Mouse (Mus musculus) NIH3T3 (cell line): ENCODE data around the gene Spop.

ENCODE experiments used
- DNase-seq: peaks from one replicate; pipeline ENCODE4 v3.0.0-alpha.2; 2012; ENCODE audit warnings: low read depth

Spop gene

DNA sequence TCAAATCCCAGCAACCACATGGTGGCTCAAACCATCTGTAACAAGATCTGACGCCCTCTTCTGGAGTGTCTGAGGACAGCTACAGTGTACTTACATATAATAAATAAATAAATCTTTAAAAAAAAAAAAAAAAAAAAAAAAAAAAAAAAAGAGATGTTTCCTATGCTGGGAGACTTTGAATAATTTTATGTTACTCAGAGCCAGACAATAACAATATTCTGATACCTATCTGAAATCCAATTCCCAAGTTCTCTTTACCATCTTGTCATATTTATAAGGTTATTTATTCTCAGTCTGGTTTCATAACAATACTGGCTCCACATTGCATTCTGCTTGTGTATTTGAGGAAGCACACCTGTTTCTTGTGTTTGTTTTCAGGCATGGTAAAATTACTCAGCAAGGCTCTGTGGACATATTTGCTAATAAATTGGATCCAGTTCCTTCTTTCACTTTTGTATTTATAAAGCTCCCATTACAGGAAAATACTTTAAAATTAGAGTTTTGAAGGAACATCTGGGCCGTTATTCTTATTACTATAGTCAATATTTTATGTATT is 7.1 kb downstream of the Spop start:
- no peak for DNase-seq

DNA sequence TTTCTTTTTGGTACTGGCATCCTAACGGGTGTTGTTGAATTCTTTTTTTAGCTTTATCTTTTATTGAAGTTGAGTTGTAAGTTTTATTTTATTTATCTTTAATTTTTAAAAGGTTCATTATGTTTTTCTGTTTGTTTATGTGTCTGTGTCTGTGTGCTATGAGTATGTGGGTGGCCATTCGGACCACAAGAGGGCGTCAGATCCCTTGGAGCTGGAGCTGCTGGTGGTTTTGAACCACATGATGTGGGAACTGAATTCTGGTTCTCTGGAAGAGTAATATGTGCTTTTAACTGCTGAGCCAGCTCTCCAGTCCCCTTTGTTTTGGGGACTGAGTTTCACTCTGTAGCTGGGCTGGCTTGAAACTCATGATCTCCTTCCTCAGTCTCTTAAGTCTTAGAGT is 9.6 kb downstream of the Spop start:
- peak; percentile 23 for DNase-seq

DNA sequence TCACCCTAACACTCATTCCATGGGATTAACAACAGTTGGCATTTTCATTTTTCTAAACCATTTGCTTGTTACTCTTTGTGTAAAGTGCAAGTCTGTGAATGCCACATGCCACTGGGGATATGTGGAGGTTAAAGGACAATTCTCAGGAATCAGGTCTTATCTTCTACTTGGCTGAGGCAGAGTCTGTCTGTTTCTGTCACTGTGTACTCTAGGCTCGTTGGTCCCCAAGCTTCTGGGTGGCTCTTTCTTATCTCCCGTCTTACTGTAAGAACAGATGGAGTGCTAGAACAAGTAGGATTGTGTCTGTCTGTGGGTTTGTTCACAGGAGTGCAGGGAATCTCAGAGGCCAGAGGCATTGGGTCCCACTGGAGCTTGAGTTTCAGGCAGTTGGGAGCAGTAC is 17.5 kb downstream of the Spop start:
- DNase-seq = no peak

DNA sequence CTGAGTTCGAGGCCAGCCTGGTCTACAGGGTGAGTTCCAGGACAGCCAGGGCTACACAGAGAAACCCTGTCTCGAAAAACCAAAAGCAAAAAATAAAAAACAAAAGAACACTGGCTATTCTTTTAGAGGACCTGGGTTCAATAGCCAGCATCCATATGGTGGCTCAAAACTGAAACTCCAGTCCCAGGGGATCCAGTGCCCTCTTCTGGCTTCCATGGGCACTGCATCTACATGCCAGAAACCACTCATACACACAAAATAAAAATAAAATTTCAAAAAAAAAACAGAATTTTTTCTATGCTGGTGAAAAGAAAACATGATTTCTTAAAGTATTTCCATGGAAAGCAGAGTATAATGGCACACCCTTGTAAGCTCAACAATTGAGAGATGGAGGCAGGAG is 18.3 kb downstream of the Spop start:
- peak; percentile 57 for DNase-seq

DNA sequence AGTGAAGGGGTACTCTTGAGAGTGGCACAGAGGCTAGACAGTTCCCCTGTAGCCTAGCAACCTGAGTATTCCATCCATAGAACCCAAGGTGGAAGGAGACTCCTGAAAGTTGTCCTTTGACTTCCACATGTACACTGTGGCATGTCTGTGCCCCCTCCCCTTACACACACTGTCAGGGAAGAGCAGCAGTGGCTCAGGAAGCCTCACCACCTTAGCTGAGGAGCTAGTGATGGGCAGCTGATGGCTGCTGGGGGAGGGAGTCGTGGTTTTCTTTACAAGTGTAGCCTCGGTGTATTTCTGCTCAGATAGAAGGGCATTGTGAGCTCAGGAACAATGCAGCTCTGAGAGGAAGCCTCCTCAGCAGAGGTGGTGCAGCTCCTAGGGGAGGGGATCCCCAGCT is 31.5 kb downstream of the Spop start:
- DNase-seq = no peak

DNA sequence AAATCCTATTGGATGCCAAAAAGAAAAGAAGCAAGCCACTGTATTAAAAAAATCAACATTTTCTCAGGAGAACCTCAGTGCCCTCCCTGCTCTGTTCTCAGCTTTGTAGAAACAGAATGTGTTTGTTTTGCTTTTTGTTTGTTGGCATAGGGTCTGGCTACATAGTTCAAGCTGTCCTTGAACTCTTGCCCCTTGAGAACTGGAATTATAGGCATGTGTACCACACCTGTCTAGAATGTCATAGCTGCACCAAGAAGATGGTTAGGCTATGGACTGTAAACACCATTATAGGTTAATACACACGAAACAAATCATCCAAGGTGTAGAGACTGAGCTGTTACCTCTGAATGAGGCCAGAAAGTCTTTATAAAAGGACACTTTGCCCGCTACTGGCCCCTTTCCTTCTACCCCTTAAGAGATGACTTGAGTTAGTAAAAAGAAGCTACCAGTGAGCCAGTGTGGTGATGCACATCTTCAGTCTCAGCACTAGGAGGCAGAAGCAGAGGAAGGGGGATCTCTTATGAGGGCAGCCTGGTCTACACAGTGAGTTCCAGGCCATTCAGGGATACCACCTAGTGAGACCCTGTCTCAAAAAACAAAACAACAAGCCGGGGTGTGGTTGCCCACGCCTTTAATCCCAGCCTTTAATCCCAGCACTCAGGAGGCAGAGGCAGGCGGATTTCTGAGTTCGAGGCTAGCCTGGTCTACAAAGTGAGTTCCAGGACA is 32.9 kb downstream of the Spop start:
- DNase-seq = no peak

DNA sequence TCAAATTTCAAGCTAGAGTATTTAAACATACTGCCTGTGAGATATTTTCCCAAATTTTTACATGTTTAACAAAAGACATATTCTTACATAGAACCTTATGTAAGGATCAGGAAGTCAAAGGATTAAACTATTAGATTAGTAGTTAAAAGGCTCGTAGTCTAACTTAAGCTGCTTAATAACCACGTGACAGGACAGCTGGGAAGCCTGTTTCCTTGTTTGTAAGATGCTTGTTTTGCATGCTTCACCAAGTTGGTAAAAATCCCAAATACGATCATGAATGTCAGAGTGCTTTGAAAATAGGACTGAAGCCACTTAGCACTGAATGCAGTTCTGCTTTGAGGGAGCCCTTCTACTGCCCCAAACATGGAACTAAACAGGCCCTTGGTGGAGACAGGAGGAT is 34.5 kb downstream of the Spop start:
- DNase-seq = no peak

DNA sequence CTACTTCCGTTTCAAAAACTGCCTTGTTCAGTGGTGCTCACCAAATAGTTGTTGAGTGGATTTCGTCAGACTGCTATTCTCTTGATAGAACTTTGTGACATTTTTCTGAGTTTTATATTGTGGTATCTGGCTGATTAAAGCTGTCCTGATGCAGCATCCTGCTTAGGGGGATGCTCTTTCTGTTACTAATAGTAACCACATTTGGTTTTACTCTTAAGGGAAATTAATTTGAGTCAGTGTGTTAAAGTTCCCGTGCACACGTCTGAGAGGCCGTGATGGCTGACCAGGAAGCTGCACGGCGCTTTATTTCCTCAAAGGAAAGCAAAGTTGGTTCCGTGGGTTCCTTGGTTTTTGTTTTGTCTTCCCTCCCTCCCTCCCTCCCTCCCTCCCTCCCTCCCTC is 41.5 kb downstream of the Spop start:
- no peak for DNase-seq

DNA sequence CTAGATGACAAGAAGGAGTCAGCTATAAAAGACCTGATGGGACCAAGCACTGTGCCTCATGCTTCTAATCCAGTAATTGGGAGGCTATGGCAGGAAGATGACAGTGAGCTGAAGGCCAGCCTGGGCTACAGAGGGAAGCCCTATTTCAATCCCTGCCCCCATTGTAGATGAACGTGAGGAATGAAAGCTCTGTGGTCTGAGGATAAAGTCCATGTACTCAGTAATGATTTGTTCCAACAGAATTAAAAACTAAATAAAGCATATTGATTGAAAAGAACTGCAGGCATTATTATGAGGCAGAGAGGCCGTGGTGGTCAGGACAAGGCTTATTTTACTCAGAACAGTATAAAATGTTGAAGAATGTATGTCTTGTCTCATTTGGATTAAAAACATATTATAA is 47.0 kb downstream of the Spop start:
- DNase-seq = no peak

DNA sequence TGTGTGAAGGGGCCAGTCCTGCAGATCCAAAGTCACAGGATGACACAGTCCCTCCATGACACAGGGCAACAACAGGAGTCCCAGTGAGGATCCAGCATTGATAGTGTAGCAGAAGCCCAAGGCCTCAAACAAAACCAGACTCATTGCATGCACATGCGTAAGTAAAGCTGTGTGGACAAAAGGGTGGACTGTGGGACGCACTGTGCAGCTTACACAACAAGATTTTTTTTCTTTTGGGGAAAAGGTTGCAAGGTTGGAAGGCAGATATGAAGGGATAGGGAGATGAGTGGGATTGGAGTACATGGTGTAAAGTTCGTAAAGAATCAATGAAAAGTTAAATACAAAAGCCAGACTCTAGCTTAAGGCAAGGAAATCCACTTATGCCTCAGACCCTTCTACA is 48.3 kb downstream of the Spop start:
- DNase-seq = no peak

DNA sequence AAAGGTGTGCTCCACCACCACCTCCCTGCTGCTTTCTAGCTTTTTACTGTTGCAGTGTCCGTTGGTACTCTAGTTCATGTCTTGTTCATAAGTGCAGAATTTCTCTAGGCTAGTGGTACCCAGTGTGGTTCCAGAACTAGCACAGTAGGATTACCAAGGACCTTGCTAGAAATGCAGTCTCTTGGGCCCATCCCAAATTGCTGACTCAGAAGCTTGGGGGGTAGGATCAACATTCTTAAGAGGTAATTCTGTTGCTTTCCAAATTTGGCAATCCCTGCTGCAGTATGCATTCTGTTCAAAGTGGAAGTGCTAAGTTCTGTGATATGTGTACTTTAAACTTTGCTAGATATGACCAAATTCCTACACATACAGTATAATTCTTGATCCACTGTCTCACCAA is 53.9 kb downstream of the Spop start:
- DNase-seq = peak; percentile 93

DNA sequence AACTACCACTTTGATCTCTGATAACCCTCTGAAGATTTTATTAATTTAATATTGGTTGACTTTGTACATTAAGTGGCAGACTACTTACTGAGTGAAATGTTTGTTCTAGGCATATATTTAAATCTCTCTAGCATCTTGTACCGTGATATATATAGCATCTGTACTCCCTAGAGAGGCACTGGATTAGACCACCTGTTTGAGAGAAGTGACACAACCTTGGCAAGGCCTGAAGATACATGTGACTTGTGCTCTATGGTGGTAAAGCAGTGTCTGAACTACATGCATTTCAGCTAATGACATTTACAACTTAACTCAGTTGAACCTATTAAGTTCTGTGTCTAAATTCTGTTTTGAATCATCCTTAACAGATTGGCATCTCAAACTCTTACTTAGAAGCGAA is 59.1 kb downstream of the Spop start:
- no peak for DNase-seq

DNA sequence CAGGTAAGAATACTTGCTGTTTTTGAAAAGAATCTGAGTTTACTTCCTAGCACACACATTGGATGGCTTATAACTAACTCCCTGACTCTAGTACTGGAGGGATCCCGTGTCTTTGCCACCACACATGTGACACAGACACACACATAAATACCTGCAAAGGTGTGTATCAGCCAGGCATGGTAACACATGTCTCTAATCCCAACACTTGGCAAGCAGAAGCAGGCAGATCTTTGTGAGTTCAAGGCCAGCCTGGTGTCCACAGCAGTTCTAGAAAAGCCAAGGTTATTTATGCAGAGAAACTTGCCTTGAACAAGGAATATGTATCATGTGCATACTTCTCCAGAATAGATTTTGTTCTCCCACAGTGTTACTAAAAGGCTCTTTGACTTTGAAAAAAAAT is 59.6 kb downstream of the Spop start:
- DNase-seq = no peak

DNA sequence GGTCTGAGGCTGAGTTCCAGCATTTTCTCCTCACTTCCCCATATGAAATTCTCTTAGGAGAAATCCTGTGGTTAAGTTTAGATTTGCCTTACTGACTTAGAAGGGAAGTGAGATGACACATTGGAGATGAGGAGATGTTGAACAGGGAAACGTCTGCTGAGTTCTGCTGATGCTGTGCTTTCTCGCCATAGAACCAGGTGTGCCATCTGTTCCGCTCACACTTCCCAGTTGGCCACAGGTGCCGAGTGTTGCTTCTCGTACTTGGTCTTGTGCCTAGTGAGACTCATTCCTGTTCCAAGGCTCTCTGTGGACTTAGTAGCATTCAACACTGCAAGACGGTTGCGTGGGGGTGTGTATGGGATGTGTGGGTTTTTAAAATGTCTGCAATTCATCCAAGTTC is 62.4 kb downstream of the Spop start:
- DNase-seq = no peak

DNA sequence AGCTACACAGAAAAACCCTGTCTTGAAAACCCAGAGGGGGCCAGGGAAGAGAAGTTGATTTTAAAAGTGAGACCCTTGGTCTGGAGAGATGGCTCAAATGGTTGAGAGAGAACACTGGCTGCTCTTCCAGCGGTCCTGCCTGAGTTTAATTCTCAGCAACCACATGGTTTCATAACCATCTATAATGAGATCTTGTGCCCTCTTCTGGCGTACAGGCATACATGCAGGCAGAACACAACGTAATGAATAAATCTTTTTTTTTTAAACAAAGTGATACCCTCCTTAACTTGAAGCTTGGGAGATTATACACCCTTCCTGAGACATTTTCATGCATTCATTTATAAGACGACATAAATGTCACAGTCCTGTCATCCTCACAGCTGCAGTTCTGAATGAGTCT is 65.6 kb downstream of the Spop start:
- peak; percentile 17 for DNase-seq

DNA sequence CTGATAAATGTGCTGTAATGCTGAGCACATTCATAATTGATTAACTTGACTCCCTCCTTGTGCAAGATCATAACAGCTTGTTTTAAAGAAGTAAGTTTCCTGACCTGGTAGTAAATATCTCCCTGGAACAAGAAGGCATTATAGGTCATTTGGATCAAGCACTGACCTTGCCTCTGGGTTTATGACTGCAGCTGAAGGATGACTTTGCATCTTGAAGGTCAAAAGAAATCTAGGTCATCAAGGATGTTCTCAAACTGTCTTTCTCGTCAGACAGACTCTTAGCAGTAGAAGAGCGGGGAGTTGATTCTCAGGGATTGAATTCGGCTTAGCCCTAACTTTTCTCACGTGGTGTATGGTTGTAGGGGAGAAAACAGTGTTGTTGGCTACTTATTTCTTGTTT is 66.8 kb downstream of the Spop start:
- no peak for DNase-seq

DNA sequence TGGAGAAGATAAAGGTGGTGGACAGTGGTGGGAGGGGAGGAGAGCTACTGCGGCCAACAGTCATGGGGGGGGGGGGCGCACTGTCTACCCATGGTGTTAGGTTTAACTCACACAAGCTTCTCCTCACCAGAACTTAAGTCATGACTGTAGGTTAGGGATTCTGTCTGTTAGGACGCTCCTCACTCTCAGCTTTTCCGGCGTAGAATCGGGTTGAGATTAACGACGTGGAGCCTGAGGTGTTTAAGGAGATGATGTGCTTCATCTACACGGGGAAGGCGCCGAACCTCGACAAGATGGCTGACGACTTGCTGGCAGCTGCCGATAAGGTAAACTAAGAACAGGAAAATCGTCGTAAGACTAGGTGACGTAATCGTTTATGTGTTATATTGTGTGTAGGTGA is 71.8 kb downstream of the Spop start:
- no peak for DNase-seq

DNA sequence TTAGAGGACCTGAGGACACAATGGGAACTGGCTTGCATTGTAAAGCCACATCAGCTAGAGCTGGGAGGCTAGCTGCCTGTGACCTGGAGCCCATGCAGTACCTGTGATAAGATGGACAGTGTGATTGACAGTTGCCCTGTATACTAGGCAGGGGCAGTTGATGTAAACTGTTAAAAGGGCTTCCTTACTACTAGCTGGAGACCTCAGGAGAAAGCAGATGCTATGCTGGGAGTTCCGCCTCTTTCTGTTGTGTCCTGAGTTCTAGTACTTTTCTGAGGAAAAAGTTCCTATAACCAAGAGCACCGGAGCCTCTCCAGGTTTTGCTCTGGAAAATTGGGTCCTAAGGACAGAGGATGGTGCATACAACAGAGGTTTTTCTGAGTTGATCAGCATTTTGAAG is 73.4 kb downstream of the Spop start:
- no peak for DNase-seq

DNA sequence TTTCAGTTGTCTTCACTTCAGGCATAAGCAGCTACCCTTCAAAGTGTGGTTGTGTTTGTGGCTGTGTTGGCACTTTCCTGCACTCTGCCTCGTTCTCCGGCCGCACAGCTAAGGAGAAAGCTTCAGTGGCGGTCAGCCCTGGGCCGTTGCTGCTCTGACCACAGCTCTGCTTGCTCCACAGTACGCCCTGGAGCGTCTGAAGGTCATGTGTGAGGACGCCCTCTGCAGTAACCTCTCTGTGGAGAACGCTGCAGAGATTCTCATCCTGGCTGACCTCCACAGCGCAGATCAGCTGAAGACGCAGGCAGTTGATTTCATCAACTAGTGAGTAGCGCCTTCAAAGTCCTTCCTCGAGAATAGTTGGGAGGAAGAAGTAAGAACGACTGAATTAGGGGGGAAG is 76.2 kb downstream of the Spop start:
- no peak for DNase-seq

DNA sequence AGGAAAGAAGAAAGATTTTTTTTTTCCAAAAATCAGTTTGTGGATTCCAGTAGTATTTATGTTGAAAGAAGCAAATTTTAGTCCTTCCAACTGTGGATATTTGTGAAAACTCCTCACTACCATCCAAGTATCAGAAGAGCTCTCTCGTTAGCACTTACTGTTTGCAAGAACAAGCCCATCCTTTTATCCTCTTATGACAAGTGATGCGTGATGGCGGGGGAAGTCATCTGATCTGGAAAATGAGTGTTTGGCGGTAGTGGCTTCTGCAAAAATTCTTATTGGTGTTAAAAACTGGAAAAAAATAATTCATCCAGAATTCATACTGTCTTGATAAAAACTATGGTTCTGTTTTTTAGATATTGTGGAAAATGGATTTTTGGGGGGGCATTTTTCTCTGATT is 78.4 kb downstream of the Spop start:
- no peak for DNase-seq

DNA sequence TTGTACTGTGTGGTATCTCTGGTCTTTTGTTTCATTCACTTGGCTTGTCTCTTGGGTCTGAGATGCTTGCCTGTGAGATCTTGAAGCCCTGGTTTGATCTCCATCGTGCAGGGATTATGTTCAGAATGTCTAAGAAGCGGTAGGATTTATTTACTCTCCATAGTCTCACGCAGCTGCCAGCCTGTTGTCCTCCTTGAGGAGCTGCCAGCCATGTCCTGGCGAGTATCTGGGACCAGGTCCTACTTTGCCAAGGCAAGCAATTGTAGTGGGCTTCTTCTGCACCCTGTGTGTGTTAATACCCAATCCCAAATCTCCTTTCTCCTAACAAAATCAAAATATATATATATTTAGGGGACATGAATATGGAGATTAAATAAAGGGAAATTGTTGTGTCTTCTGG is 79.1 kb downstream of the Spop start:
- DNase-seq = no peak

DNA sequence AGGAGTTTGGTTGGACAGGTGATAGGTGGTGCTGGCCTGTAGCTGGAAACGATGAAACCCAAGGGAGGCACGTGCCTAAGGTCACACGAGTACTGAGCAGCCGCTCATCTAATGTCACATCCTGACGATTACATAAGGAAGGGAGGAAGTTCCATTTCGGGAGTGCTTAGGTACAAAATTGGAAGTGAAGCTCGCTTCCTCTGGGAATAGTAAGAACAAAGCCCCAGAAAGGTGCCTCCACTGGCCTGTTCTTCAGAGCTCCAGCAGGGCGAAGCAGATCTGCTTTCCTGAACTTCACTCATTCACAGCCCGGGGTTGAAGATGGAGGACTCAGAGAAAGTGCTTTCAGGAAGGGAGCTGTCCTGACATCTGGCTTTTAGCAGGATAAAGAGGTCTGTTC is 80.1 kb downstream of the Spop start:
- no peak for DNase-seq

DNA sequence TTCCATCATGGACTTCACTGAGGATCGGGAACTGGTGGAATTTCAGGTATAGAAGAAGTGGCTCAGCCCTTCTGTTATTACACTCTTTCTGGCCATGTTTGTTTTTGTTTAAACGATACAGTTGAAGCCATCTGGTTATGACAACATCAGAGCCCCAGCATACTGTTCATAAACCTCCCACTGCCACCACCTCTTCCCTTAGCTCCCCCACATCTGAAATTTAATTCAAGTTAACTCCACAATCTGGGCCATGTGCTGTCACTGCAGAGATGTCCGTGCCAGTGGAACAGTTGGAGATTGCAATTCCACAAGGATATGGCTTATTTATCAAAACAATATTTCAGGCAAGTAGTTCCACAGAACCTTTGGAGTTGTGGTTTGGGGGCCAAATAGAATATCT is 80.5 kb downstream of the Spop start:
- no peak for DNase-seq

DNA sequence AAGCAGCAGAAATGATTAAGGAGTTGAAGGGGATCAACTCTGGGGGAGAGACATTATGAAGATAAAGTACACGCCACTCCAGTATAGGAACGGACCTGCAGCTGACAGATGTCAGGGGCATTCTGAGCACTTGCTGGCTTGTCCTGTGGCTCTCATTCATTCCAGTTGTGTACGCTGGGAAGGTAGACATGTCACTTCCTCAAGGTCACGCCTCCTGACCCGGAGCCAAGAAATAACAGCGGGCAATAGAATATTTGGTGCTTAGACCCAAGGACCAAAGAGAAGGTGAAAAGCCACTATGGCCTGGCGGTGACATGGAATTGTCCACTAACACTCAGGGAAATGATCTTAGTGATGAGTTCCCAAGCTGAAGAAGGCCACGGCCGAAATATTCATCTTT is 82.0 kb downstream of the Spop start:
- DNase-seq = no peak

DNA sequence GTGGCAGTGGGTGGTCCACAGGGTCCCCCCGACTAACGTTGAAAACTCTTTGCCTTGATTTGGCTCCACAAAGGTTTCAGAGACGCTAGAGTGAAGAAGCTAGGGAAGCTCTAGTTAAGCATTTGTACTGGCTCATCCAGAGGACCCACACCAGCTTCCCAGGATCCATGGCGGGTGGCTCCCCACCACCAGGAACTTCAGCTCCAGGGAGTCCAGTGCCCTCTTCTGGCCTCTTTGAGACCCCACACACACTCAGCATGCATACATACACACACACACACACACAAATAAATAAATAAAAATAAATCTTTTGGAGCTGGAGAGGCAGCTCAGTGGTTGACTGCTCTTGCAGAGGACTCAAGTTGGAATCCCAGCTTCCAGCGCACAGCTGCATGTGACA is 84.0 kb downstream of the Spop start:
- DNase-seq = no peak
